Mouse (Mus musculus): ENCODE data around the gene Zfp575.

Zfp575 gene

DNA sequence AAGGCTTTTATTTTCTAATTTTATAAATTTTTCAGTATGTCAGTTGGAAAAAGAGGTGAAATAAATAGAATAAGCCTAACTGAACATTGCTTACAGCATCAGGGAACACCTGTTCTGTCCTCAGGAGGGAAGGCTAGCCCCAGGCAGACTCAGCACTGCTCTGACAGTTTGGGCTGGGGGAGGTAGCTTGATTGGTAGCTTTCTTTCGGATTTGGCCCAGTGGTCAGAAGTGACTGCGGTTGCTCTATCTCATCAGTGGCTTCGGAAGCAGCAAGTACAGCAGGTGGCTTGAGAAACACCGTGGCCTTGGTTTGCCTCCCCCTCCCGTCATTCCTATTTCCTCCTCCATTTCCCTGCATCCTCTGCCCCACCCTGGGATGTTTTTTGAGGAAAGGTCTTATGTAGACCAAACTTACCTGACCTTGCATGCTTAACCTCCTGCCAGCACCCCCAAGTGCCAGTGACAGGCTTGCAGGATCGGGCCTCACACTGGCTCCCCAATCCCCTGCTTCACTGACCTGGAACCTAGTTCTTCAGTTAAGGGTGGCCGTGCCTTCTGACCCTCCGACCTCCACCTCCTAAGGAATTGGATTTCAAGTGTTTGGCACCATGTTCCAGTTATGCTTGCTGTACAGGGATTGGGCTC is 24.1 kb downstream of the Zfp575 start:
- H3K27me3 ChIP-seq (ENCODE audit: control insufficient read depth, insufficient read depth, low read length, poor library complexity, severe bottlenecking): no peaks in the 10 kb centered on the region
- no peak for DNase-seq (ENCODE audit: low read depth, low spot score)
- no peaks in the 10 kb centered on the region; the same call in 1 of the 2 replicates for H3K36me3 ChIP-seq (ENCODE audit: control insufficient read depth, insufficient read depth, low read length, poor library complexity, severe bottlenecking)

DNA sequence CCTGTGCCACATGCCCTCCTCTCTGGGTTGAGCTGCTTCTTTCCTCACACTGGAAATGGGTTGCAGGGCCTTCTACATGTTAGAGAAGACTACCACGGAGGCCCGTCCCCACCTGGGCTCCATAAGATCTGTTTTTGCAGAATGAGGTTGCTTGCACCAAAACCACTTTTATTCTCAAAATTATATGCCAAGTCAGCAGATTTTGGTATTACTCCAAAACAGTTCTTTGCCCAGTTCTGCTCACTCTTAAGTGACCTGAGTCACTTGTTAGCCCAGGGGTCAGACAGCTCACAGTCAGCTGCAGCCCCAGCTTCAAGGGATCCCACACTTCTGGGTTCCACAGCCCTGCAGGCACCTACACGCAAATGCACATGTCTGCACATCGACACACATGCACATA is 26.0 kb downstream of the Zfp575 start:
- Histone ChIP-seq H3K36me3 (ENCODE audit: control insufficient read depth, insufficient read depth, low read length, poor library complexity, severe bottlenecking) (no peaks in the 10 kb centered on the region), H3K27me3 (ENCODE audit: control insufficient read depth, insufficient read depth, low read length, poor library complexity, severe bottlenecking) (no peaks in the 10 kb centered on the region)
- DNase-seq (ENCODE audit: low read depth, low spot score): no peak

DNA sequence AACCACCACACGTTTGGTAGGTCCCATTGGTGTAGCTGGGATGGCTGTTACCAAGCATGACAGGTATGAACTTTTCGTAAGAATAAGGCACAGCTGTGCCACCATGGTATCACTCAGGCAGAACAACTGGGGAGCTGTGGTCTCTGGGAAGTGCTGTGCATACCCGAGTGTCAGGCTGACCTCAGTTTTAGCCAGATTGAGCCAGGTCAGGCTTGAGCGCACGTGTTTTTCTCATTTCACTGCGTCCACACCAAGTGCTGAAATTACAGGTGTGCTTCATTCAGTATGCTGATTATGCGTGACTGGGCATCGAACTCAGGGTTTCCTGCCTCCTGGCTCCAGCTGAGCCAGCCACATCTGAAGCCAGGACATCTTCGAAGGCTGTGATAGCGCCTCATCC is 31.7 kb downstream of the Zfp575 start:
- peak; percentile 24 for DNase-seq (ENCODE audit: low read depth, low spot score)
- no peaks in the 10 kb centered on the region for H3K27me3 ChIP-seq (ENCODE audit: control insufficient read depth, insufficient read depth, low read length, poor library complexity, severe bottlenecking)
- no peaks in the 10 kb centered on the region for H3K36me3 ChIP-seq (ENCODE audit: control insufficient read depth, insufficient read depth, low read length, poor library complexity, severe bottlenecking)

DNA sequence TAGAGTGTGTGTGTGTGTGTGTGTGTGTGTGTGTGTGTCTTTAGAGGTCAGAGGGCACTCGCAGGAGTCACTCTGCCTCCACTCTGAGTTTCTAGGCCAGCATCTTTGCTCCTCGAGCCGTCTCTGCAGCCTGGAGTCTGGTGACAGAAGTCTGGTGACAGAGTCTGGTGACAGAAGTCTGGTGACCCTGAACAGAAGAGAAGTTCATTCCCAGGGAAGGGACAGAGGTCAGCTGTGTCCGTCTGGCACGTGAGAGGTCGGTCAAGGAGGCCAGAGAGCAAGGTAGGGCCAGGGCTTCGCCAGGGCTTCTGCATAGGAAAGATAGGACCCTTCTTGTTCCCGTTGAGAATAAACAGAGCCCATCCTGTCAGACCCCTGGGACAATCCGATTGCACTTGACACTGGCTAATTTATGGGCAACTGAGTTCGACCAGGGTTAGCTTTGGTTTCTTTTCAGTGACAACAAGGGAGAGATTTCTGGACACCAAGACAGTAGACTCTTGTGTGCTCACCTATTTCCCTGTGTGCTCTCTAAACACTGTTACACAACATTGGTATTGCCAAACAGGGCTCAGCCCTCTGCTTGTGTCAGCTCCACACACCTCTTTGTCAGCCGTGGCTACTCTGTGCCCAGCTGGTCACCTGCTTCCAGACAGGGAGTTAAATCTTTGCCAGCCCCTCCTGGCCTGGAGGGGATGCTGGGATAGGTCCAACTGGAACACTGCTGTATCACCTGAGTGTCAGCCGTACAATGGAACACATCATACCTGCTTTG is 35.3 kb downstream of the Zfp575 start:
- no peak for DNase-seq (ENCODE audit: low read depth, low spot score)
- H3K27me3 ChIP-seq (ENCODE audit: control insufficient read depth, insufficient read depth, low read length, poor library complexity, severe bottlenecking): no peaks in the 10 kb centered on the region
- no peaks in the 10 kb centered on the region; the same call in 1 of the 2 replicates for H3K36me3 ChIP-seq (ENCODE audit: control insufficient read depth, insufficient read depth, low read length, poor library complexity, severe bottlenecking)

- Histone ChIP-seq H3K27me3 (ENCODE audit: control insufficient read depth, insufficient read depth, low read length, poor library complexity, severe bottlenecking) (no peaks in the 10 kb centered on the region), H3K36me3 (ENCODE audit: control insufficient read depth, insufficient read depth, low read length, poor library complexity, severe bottlenecking) (no peaks in the 10 kb centered on the region; the same call in 1 of the 2 replicates)
- no peak for DNase-seq (ENCODE audit: low read depth, low spot score)
These were observed 39.9 kb downstream of the Zfp575 start for GRCm38 (mm10) chr7:24547534-24548036.

- DNase-seq (ENCODE audit: low read depth, low spot score): peak; percentile 99
These were observed 40.6 kb downstream of the Zfp575 start for GRCm38 (mm10) chr7:24546634-24547389.

GRCm38 (mm10) chr7:24546068-24546614 is 41.3 kb downstream of the Zfp575 start, which contains the start of the genes Pinlyp and Xrcc1:
Gene Pinlyp (minus strand): TSS chr7:24546118.
Gene Xrcc1 (plus strand): TSS chr7:24546289.
- H3K27me3 ChIP-seq (ENCODE audit: control insufficient read depth, insufficient read depth, low read length, poor library complexity, severe bottlenecking): no peaks in the 10 kb centered on the region

More at GRCm38 (mm10) chr7:24546634-24547389, 40.6 kb downstream of the Zfp575 start:
- H3K27me3 ChIP-seq (ENCODE audit: control insufficient read depth, insufficient read depth, low read length, poor library complexity, severe bottlenecking): no peaks in the 10 kb centered on the region
- no peaks in the 10 kb centered on the region; the same call in 1 of the 2 replicates for H3K36me3 ChIP-seq (ENCODE audit: control insufficient read depth, insufficient read depth, low read length, poor library complexity, severe bottlenecking)

DNA sequence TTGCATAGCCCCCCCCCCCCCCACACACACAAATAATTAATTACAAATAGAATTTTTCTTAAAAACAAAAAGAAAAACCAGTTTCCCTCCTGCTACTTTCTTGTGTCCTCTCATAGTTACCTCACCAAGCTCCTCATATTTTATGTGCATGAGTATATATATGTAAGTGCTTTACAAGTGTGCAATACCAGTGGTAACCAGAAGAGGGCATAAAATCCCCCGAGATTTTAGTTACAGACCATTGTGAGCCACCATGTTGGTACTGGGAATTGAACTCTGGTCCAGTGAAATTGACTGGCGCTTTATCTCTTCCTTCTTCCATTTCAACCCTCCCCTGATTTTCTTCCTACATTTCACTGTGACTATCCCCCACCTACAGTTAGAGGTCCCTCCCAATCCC is 42.9 kb downstream of the Zfp575 start:
- Histone ChIP-seq H3K27me3 (ENCODE audit: control insufficient read depth, insufficient read depth, low read length, poor library complexity, severe bottlenecking) (no peaks in the 10 kb centered on the region), H3K36me3 (ENCODE audit: control insufficient read depth, insufficient read depth, low read length, poor library complexity, severe bottlenecking) (no peaks in the 10 kb centered on the region; the same call in 1 of the 2 replicates)
- DNase-seq (ENCODE audit: low read depth, low spot score): peak; percentile 51

More at GRCm38 (mm10) chr7:24546068-24546614, 41.3 kb downstream of the Zfp575 start, which contains the start of the genes Pinlyp and Xrcc1:
- no peaks in the 10 kb centered on the region; the same call in 1 of the 2 replicates for H3K36me3 ChIP-seq (ENCODE audit: control insufficient read depth, insufficient read depth, low read length, poor library complexity, severe bottlenecking)
- DNase-seq (ENCODE audit: low read depth, low spot score): no peak

DNA sequence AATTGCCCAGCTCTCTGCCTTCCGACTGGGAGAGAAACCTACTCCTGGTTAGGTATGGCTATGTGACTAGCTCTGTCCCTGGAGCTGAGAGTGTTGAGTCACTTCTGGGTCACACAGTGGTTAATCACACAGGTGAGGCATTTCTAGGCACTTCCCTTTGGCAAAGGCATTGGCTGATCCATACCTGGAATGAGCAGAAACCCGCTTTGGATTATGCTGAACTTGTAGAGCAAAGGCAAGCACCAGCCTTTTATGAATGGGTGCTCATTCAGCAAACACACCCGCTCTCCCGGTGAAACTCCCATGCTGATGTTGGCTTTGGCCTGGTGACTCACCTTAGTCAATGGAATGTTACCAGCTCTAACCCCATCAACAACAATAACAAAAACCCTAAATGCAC is 47.8 kb downstream of the Zfp575 start:
- DNase-seq (ENCODE audit: low read depth, low spot score): no peak
- Histone ChIP-seq H3K27me3 (ENCODE audit: control insufficient read depth, insufficient read depth, low read length, poor library complexity, severe bottlenecking) (no peaks in the 10 kb centered on the region), H3K36me3 (ENCODE audit: control insufficient read depth, insufficient read depth, low read length, poor library complexity, severe bottlenecking) (peaks cover 3% of the 10 kb centered on the region; the same call in 1 of the 2 replicates)

- peaks cover 7% of the 10 kb centered on the region; the same call in 1 of the 2 replicates for H3K36me3 ChIP-seq (ENCODE audit: control insufficient read depth, insufficient read depth, low read length, poor library complexity, severe bottlenecking)
- no peak for DNase-seq (ENCODE audit: low read depth, low spot score)
- no peaks in the 10 kb centered on the region for H3K27me3 ChIP-seq (ENCODE audit: control insufficient read depth, insufficient read depth, low read length, poor library complexity, severe bottlenecking)
These were observed 48.7 kb downstream of the Zfp575 start for GRCm38 (mm10) chr7:24538701-24539100.

DNA sequence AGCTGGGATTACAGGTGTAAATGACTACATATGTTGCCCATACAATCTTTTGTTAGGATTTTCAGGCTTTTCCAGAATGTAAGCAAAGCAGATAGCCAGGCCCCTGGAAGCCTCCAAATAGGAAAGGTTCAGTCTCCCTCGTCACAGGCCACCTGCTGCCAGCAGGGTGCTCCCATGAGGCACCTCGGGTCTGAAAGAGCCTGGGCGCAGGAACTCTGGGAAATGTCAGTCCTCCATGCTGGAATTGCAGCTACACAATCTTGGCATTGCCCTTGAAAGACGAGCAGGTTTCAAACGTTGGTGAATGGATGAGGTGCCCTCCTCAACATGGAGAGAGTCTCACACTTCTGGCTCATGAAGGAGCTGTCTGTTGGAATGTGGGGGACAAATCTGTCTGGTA is 49.3 kb downstream of the Zfp575 start:
- Histone ChIP-seq H3K36me3 (ENCODE audit: control insufficient read depth, insufficient read depth, low read length, poor library complexity, severe bottlenecking) (peaks cover 9% of the 10 kb centered on the region; the same call in 1 of the 2 replicates), H3K27me3 (ENCODE audit: control insufficient read depth, insufficient read depth, low read length, poor library complexity, severe bottlenecking) (no peaks in the 10 kb centered on the region)
- DNase-seq (ENCODE audit: low read depth, low spot score): no peak

DNA sequence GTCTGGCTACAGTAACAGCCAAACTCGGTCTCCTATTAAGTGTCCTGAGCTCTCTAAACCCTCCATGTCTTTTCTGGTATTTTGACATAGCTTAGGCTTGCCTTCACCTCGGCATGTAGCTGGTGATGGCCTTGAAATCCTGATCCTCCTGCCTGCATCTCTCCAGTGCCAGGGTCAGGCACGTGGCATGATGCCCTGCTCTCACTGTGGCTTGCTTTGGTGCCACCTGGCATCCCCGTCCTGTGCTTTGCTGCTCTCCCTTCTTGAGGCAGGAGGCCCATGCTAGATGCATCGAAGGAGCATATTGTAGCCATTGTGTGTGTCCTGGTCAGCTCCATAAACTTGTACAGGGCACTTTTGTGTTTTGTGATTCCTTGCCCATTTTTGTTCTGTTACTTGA is 49.9 kb downstream of the Zfp575 start:
- Histone ChIP-seq H3K36me3 (ENCODE audit: control insufficient read depth, insufficient read depth, low read length, poor library complexity, severe bottlenecking) (peaks cover 9% of the 10 kb centered on the region; the same call in 1 of the 2 replicates), H3K27me3 (ENCODE audit: control insufficient read depth, insufficient read depth, low read length, poor library complexity, severe bottlenecking) (no peaks in the 10 kb centered on the region)
- no peak for DNase-seq (ENCODE audit: low read depth, low spot score)

DNA sequence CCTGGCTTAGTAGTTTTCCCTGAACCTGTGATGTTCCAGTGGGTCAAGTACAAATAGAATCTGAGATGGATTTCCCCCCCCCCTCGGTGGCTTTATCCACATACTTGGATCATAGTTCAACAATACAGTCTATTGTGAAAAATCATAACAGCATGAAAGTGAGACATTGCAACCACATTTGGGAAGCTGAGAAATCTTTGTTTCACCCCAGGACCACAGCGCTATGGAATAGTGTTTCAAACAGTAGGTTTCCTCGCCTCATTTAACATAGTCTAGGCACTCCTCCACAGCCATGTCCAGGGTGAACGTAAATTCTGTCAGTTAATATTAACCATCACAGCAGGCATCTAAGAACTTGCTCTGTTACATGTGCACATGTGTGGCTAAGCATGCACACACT is 50.4 kb downstream of the Zfp575 start:
- no peak for DNase-seq (ENCODE audit: low read depth, low spot score)

DNA sequence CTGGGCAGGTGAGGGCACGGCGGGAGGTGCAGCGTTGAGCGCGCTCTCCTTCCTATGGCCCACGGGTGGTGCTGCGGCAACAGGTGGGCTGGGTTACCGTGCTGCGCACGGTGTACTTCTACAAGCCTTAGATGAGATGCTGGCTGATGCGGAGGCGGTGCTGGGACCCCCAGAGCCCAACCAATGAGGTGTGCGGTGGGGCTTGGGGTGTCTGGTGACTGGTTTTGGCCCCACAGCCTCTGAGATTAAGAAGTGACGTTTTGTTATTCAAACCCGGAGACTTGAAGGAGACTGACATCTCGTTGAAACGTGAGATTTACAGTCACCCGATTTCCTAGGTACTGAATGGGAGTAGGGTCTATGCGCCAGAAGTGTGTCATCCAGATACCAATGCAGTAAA is 53.1 kb downstream of the Zfp575 start:
- H3K36me3 ChIP-seq (ENCODE audit: control insufficient read depth, insufficient read depth, low read length, poor library complexity, severe bottlenecking): peaks cover 9% of the 10 kb centered on the region; the same call in 1 of the 2 replicates
- DNase-seq (ENCODE audit: low read depth, low spot score): no peak

More for the DNA sequence above, 50.4 kb downstream of the Zfp575 start:
- no peaks in the 10 kb centered on the region for H3K27me3 ChIP-seq (ENCODE audit: control insufficient read depth, insufficient read depth, low read length, poor library complexity, severe bottlenecking)
- H3K36me3 ChIP-seq (ENCODE audit: control insufficient read depth, insufficient read depth, low read length, poor library complexity, severe bottlenecking): peaks cover 9% of the 10 kb centered on the region; the same call in 1 of the 2 replicates

More for the DNA sequence above, 53.1 kb downstream of the Zfp575 start:
- H3K27me3 ChIP-seq (ENCODE audit: control insufficient read depth, insufficient read depth, low read length, poor library complexity, severe bottlenecking): no peaks in the 10 kb centered on the region

Measured in splenic B cell, adult 2 months (primary cell).